Mouse (Mus musculus) mouse embryonic stem cell (cell line): ENCODE data around the gene Zc2hc1c.

ENCODE experiments used
- in situ Hi-C, 2 experiments: fragments of 300-500 bp; cut with MboI; formaldehyde crosslinking; loops; 1 replicate in 1 of 2; 3 replicates in 1 of 2; pipeline ENCODE4 v1.14.3; 2019 to 2020; ENCODE audit warnings: low sequenced_read_pairs in 2 of 2, low pct_unique_long_range_greater_than_20kb in 1 of 2, mixed read lengths in 1 of 2; ENCODE audit not compliant: unreplicated experiment in 1 of 2

Gene Zc2hc1c

DNA sequence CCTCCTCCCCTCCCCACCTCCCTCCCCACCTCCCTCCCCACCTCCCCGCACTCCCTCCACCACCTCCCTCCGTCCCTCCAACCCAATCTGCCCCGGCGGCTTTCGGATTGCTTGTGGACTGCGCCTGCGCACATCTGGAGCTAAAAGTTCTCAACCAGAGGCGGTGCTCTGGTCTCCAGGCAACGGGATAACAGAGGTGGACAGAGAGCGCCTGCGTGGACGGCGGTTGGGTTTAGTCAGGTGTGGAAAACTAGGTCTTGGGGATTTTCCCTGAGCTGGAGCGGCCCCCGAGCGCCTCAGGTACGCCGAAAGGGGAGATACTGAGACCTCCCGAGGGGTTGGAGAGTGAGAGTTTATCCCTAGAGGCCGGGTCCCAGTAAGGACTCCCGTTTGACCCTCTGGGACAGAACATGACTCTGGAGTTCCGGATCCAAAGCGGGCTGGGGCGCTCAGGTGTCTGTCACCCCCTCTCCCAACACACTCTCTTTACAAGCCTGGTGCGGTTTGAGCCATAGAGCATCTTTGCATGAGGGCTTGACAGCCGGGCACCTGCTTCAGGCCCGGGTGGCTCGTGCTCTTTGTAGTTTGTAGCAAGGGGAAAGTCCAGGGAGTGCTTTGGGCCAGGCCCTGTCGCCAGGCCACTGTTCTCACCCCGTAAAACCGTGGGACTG is at the start of gene Zc2hc1c:
Zc2hc1c (plus strand) TSS at position 106 of the 671 bp plus-strand sequence.
- in situ Hi-C loops: loop anchor here (10.0 kb wide), 2 partner anchors 124 to 144 kb away; no protein-coding TSS in a partner anchor

DNA sequence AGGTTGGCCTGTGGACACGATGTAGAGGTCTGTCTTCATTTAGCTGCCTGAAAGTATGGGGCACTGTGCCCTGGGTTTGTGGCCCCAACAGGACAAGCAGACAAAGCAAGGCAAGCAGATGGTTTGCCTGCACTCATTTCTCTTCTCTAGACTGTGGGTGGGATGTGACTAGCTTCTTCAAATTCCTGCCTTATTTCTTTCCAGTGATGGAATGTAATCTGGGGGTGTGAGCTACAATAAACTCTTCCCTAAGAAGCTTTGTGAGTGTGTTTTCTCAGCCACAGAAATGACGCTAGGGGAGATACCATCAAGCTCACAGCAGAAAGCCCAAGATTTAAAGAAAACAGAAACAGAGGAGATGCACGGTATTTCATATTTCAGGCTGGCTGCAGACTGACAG is 36.3 kb upstream of the Zc2hc1c start:
- in situ Hi-C loops: no loop called here

DNA sequence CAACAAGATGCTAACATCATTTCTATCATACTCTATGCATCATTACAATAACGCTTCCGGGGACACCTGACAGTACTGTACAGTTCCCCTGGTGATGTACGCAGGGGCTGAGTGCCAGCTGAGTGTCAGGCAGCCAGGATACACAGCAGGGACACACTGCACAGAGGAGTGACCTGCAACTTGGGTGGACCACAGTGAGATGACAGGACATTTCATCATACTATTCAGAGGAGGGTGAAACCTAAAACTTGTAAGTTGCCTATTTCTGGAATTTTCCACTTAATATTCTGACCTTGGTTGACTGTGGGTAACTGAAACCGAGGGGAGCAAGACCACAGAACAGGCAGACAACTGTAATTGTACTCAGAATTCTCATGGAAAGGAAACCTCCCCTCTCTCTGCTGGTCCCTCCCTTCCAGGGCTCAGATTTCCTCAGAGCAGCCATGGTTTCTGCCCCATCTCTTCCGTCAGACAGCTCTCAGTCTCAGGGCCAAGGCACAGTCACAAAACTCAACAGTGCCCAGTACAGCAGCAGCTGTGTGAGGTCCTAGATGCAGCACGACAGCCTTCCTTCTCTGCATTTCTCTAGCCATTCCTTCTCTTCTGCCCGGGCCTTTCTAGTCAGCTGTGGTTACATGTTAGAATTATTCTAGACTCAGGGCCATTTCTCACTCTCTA is 32.2 kb upstream of the Zc2hc1c start:
- in situ Hi-C loops: no loop called here

DNA sequence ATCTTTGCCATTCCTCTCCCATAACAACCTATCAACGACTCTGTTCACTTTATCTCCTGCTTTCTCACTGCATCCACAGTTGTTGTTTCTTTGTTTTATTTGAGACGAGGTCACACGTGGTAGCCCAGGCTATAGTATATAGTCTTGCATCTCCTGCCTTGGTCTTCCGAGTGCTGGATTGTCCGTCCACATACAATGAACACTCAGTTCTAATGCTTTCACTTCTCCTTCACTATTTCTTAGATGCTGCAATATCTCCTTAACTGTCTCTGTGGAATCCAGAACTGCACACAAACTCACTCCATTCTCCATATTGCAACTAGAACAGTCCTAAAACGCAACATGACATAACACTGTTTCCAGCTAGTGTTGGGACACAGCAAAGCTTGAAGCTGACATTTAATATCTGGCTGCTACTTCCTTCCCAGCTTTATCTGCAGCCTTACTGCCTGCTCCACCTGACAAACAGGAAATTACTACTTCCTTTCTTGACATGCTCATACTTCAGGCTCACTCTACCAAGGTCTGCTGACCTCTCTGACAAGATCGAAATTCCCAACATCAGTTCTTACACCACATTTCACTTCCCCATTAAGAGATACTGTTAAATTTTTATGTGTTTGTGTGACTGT is 31.3 kb upstream of the Zc2hc1c start:
- in situ Hi-C loops: no loop called here

DNA sequence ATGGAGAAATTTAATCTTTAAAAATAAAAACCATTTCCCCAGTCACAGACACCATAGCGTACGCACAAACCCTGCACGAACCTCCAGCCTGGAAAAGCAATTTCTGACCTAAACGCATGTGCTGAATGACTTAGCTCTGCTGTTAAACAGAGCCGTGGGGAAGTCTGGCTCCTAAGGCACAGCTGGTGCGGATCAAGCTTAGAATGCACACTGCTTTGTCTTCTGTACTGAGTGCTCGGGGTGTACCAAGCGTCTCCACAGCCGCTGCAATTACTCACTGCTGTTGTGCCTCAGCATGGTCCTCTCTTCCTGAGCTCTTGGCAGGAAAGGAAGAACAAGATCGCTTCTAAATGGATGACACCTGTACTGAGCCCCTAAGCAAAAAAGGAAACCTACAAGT is 25.9 kb upstream of the Zc2hc1c start:
- in situ Hi-C loops: no loop called here

DNA sequence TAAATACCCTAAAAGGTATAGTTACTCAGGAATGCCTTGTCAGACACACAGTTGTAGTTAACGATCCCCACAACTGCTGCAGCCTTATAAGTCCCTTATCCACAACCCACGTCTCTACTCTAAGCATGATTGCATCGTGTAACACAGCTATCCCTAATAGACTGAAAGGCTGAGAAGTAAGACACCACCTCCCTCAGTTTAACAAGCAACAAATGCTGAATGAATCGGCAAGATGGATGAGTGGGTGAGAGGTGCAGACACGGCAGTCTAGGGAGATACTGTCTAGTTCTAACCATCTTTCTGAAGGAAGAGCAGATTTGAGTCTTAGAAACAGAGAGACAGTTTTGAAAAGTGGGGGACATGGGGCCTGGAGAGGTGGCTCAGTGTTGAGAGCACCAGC is 25.2 kb upstream of the Zc2hc1c start:
- in situ Hi-C loops: no loop called here

DNA sequence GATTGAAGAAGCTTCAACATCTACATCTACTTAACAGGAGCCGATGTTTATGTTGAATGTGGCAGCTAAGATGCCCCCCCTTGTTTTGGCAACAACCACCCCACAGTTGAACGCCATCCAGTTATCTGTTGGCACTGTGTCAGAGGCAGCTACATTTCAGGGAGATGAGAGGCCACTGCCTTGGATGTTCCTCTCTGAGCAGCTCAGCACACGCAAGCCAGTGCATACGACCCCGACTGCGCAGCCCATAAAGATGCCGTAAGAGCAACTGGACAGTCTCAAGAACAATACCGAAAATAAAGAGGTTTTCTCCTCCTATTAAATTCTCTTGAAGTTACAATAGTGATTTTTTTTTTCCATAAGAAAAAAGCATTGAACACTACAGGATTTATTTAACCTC is 23.9 kb upstream of the Zc2hc1c start:
- in situ Hi-C loops: no loop called here

DNA sequence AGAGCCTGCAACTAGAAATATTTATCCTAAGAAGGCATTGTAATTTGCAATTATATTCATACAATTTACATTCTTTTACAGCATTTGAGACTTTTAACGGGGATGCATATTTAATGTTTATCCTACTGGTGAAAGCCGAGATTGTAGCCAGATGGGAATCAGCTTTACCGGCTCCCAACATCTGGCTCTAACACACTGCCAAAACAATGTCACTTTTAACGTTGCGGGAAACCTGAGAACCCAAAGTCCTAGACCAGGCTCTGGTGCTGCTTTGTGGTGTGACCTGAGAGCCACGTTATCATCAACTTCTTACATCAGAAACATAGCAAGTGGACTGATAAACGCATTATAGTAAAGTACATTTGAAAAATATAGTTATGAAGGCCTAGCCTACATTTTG is 23.5 kb upstream of the Zc2hc1c start:
- in situ Hi-C loops: no loop called here

DNA sequence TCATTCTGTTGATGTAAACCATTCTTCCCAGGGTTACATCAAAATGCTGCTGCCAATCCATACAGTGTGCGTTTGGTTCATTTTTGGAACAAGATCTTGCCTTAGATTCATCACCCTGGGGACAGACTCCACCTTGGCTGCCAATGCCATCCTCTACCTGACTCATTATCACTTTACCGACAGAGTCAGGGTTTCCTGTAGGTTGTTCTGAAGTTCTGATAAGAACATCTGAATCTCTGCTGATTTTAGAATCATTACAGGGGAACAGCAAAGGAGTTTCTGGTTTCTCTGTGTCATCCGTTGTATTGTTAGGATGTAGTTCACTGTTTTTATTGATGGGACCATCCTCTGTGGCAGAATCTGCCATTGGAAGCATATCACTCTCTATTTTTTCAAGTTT is 22.1 kb upstream of the Zc2hc1c start:
- in situ Hi-C loops: no loop called here

DNA sequence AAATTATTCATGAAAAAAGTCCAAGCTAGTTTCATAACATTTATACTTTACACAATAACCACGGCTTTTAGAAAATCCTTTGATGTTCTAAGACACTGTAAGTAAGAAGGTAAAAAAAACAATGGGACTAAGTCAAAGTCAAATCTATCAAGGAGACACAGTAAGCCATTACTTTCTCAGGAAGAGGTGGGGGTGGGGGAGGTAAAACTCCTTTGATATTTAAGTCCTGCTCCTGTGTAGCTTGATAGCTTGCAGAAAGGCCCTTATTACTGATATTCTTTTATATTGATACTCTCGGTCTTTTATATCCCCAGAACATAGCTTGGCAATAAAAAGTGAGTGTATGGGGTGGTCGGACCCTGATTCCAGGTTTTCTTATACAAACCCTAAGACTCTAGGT is 18.6 kb upstream of the Zc2hc1c start:
- in situ Hi-C loops: no loop called here

DNA sequence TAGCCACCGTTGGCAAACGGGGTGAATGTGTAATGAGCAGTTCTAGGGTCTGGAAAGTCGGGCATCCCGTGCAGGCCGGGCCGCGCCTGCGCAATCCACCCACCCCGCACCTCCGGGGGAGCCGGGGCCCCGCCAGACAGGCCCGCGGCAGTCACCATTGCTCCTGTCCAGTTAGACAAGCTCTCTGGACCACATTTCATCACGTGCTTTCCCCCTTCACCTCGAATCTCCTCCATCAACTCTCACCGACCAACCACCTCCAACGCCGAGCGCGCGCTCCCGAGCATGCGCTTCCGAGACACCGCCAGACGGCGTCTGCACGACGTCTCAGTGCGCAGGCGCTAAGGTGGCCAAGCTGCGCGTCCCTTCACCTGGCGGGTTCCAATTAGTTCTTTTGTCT is 18.1 kb upstream of the Zc2hc1c start, which contains the start of gene Mlh3:
Mlh3 (minus strand) TSS at position 281 of the 400 bp plus-strand sequence.
- in situ Hi-C loops: no loop called here

DNA sequence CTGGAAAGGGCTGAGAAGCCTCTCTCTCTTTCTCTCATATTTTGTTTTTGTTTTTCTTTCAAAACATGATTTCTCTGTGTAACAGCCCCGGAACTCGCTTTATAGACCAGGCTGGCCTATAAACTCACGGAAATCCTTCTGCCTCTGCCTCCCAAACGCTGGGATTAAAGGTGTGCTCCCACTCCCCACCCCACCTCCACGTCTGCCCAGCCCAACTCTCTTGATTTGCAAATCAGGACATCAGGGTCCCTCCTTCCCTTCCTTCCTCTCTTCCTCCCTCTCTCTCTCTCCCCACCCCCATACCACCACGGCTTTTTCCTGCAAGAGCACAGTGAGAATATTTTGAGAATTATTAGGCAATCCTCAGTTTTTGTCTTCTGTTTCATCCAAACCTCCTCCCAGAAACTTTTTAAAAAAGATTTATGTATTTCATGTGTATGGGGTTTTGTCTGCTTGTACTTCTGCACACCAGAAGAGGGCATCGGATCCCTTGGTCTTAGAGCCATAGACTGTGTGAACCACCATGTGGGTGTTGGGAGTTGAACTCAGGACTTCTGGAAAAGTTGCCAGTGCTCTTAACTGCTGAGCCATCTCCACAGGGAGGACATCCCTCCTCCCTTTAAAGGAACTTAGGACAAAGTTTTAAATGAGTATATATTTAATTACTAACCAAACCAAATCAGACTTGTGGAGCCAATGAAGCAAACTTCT is 17.1 kb upstream of the Zc2hc1c start:
- in situ Hi-C loops: no loop called here

DNA sequence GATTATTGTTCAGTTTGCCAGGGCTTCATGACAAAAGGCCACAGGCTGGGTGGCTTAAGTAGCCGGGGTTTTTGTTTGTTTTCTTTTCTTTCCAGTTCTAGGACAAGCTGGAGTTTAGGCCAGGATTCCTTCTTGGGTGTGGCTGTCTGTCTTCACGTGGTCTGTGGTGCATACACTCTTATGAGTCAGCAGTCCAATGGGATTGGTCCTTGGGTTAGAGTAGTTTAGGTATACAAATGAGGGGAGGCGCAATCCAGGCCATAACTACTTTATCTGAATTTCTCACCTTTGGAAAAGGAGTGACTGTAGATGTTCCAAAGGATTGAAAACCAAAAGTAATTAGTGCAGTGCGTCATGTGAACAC is 16.6 kb upstream of the Zc2hc1c start:
- in situ Hi-C loops: no loop called here

DNA sequence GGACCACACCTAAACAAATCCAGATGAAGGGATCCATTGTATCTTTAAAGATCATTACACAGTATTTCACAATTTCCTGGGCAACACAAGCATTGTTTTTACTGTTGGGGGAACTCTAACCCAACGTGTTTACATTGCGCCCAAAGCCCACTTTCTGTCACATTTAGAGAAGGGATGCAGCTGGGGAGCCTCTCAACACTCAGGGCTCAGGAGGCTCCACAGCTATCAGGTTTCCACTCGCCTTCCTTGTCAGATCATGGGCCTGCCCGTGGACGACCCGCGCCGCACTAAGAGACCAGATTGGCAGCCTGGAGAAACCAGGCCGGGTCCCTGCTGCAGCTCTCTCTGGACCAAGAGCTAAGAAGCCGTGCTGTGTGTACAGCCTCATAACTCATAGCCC is 14.9 kb upstream of the Zc2hc1c start:
- in situ Hi-C loops: no loop called here

DNA sequence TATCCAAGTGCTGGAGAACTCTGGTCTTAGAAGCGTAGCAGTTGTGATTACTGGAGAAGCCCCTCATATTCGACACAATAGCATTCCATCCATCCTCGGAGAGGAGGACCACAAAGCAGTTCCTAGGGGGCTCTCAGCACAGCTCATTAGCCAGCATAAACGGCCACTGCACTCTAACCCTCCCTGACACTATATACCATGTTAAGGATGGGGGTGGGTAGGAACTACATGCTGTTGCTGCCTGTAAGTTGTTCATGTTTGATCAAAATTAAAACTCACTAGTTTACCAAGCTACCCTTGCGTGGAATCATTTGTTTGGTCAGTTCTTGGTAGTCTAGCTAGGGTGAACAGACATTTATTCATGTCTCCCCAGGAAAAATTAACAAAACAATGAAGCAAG is 12.1 kb upstream of the Zc2hc1c start:
- in situ Hi-C loops: no loop called here

DNA sequence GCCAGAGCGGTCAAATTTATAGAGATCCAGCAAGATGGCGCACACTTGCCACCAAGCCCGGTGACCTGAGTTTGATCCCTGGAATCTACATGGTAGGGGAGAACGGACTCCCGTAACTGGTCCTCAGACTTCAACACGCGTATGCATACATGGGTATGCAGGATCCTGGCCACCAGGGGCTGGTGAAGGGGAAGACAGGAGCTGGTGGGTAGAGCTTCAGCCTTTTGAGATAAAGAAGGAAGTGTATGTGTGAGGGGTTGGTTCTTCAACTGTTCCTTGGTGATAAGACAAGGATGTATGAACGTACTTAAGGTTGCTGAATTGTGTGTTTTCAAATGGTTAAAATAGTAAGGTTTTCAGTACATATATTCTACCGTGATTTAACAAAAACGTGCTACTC is 9.5 kb upstream of the Zc2hc1c start:
- in situ Hi-C loops: no loop called here

DNA sequence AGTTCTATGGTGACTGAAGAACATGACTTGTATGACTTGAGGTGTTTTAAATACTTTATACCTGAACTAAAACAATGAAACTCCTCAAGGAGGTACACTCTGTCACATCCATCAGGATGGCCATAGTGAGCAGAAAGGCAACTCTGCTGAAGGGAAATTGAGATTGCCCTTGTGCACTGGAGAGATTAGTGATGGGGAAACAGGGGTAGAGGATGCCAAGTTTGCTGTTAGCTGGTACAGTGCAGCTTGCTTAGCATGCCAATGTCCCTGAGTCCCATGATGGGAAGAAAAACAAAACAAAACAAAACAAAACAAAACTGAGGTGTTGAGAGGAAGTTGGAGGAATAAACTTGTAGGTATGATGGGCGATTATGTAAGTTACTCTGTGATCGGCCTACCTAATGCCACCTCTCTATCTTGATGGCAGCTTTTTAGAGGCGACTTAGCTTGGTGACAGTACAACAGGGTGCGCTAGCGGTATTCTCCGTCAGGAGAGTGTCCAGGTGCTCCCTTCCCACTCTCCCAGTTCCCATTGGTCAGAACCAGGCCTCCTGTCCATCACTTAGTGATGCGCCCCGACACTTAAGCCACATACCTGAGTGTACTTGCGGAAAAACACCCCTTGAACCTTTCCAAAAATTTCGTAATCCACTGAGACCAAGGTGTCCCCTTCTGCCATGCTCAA is 8.9 kb upstream of the Zc2hc1c start:
- in situ Hi-C loops: loop anchor here (10.0 kb wide), 2 partner anchors 115 to 135 kb away; no protein-coding TSS in a partner anchor

DNA sequence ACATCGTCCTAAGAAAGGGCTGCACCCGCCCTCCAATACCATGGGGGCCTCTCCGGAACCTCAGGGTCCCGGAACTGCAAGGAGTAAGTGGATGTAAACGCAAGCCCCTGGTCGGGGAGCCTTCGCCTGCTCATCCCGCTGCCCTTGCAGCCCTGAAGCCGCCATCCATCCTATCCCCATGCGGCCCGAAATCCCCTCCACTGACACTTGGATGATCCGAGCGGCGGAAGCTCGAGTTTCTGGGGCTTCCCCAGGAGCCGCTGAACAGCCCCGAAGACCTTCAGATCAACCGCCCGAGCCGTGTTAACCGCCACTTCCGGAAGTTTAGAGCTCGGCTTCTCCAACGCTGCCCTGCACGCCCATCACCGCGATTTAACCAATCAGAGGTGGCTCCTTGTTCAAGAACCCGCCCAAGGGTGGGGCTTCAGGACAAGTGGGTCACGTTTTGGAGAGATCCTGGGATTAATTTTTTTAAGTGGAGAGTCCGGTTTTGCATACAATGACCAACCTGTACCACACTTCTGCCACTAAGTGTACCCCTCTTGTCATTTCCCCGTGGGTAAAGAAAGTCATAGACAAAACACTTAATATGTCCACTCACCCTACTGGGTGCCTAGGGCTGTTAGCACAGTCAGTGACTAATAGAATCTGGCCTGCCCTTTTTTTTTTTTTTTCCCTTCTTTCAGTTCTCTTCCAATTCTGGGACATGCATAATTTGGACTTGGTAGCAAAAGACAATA is 8.1 kb upstream of the Zc2hc1c start:
- in situ Hi-C loops: loop anchor here (10.0 kb wide), 2 partner anchors 115 to 135 kb away; no protein-coding TSS in a partner anchor
